Mouse (Mus musculus) cerebellum, adult 18-20 months (tissue): ENCODE measurements around the gene Borcs8.
A peak's percentile ranks its signal among the peaks of the same experiment; 100 is the strongest.

Source experiments
- DNase-seq, 2 experiments: peaks; one replicate each; pipeline ENCODE4 v3.0.0; 2021

Borcs8 gene

GRCm38 (mm10) chr8:70134931-70135330, 4.4 kb upstream of the Borcs8 start:
- no peak for DNase-seq

- DNase-seq, result no peak
Measured at GRCm38 (mm10) chr8:70136591-70136990, 2.7 kb upstream of the Borcs8 start.

GRCm38 (mm10) chr8:70137890-70138289, 1.4 kb upstream of the Borcs8 start:
- no peak for DNase-seq

- no peak for DNase-seq
Measured at GRCm38 (mm10) chr8:70139981-70140380, 682 bp downstream of the Borcs8 start.

- DNase-seq, result no peak
Measured at GRCm38 (mm10) chr8:70147678-70148607, 8.6 kb downstream of the Borcs8 start.

- DNase-seq, result no peak
Measured at GRCm38 (mm10) chr8:70150158-70150557, 10.9 kb downstream of the Borcs8 start.

GRCm38 (mm10) chr8:70152537-70153257, 13.4 kb downstream of the Borcs8 start:
- peak in 1 of 2 experiments; percentile 56 for DNase-seq

GRCm38 (mm10) chr8:70157240-70157800, 18.0 kb downstream of the Borcs8 start:
- DNase-seq, result no peak

- DNase-seq, result peak; percentile 34 to 58
Measured at GRCm38 (mm10) chr8:70158069-70158853, 19.0 kb downstream of the Borcs8 start.

- DNase-seq, result no peak
Measured at GRCm38 (mm10) chr8:70159211-70159610, 19.9 kb downstream of the Borcs8 start.

GRCm38 (mm10) chr8:70160015-70160414, 20.7 kb downstream of the Borcs8 start:
- no peak for DNase-seq

GRCm38 (mm10) chr8:70163316-70163715, 24.0 kb downstream of the Borcs8 start:
- DNase-seq, result no peak

GRCm38 (mm10) chr8:70166504-70167110, 27.3 kb downstream of the Borcs8 start:
- peak; percentile 66 to 79 for DNase-seq

GRCm38 (mm10) chr8:70170116-70170515, 30.8 kb downstream of the Borcs8 start:
- no peak for DNase-seq

GRCm38 (mm10) chr8:70170748-70171147, 31.4 kb downstream of the Borcs8 start:
- DNase-seq, result no peak

- DNase-seq, result no peak
Measured at GRCm38 (mm10) chr8:70171240-70171639, 31.9 kb downstream of the Borcs8 start.

GRCm38 (mm10) chr8:70172043-70172681, 32.9 kb downstream of the Borcs8 start, which contains the start of gene Tmem161a:
Gene Tmem161a (plus strand): TSS chr8:70172356.
- peak; percentile 91 to 95 for DNase-seq

GRCm38 (mm10) chr8:70173320-70173719, 34.0 kb downstream of the Borcs8 start:
- DNase-seq, result no peak

- no peak for DNase-seq
Measured at GRCm38 (mm10) chr8:70174079-70174478, 34.8 kb downstream of the Borcs8 start.

GRCm38 (mm10) chr8:70178231-70178630, 38.9 kb downstream of the Borcs8 start:
- DNase-seq, result no peak

GRCm38 (mm10) chr8:70179082-70179481, 39.8 kb downstream of the Borcs8 start:
- DNase-seq, result no peak
